Mouse (Mus musculus) fibroblast of lung, adult 2 months (primary cell): ENCODE results near the gene Nsun4.

Source experiments
- DNase-seq: peaks from one replicate; pipeline ENCODE4 v3.0.0-alpha.2; 2011; ENCODE audit warnings: low read depth

The Nsun4 gene

DNA sequence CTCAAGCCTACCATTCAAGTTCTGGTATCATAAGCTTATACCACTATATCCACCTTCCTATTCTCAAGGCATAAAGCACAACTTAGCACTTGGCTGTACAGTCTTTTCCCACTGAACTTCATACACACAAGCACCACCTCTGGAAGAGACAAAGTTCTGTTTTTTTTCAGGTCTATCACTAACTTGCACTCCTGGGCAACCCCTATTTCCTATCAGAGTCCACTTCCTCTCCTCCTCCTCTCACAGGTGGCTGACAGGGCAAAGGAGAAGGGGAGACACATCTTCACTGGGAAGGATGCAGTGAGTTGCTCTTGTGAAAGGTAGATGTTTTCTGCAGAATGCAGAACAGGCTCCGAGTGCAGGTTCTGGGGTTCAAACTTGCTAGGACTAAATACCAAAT, 6.0 kb downstream of the Nsun4 start:
- DNase-seq: no peak

DNA sequence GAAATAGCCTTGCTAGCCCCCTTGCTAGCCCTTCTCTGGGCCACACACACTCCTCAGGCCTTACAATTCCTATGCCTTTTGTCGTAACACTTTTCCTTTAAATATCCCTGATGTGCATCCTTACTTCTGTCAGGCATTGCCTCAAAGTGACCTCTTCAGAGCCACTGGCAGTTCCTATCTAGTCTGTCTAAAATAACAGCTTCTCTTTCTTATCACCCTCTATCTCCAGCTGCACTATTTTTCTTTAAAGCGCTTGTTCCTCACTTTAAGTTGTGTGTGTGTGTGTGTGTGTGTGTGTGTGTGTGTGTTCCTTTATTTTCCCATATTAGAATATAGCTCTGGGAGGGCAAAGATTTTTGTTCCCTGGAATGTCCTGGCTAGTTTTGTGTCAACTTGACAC, 7.1 kb downstream of the Nsun4 start:
- no peak for DNase-seq

DNA sequence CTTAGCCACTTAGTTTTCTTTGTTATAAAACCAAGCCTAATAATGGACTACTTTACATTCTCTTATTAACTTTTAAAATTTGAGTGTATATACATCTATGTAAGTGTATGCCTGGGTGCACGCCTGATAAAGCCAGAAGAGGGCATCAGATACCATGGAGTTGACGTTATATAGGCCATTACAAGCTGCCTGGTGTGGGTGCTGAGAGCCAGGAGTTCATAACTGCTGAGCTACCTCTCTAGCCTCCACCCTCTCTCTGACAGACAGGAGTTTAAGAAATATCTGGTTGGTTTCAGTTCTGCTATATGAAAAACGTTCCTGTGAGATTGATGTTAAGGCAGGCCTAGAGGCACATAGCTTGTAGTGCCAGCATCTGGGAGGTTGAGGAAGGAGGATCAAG, 11.5 kb downstream of the Nsun4 start:
- DNase-seq: no peak

DNA sequence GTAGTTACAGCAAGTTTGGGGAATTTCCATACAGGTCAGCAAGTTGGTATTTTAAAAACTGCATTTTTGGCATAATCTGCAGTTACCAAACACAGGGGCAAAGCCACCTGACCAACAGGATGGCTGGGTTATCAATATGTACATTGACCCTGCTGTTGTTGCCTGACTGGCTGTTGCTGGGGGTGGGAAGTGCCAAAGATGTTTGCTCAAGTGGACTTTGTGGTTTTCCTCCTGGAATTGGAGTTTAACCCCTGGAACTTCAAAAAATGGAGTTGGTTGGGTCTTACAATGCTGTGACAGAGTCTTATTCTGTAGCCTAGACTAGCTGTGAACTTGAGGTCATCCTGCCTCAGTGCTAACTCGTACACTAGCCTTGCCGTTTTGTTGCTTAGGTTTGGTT, 13.2 kb downstream of the Nsun4 start:
- no peak for DNase-seq

DNA sequence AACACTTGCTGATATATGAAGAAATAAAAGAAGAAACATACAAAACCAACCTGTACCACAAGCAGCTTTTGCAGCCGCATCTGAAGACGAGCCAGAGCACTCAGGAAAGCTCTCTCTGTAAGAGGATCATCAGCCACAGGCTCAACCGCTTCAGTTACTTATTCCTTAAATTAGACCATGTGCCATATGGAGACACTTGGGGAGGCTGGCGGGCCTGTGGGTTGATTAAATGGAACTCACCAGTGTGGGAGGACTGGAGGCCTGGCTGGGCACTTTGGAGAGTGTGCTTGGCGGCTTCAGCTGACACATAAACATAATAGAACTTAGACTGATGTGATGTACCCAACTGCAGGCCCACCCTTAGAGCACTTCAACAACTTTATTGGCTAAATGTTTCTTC, 20.3 kb downstream of the Nsun4 start:
- DNase-seq: no peak

DNA sequence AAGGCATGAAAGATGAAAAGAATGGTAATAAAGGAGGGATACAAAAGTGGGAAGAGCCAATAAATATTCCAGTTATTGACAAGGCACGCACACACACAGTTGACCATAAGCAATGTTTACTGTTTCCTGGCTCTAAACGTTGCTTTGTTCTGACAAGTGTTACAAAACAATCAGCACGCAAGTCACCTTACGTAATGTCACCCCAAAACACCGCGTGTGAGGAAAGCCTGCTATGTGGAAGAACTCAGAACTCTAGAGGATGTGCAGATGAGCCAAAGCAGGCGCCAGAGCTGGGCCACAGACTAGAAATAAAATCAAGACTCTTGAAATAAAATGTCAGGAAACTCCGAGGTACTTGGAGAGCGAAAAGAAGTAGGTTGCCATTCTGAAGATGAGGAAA, 20.8 kb downstream of the Nsun4 start:
- no peak for DNase-seq

DNA sequence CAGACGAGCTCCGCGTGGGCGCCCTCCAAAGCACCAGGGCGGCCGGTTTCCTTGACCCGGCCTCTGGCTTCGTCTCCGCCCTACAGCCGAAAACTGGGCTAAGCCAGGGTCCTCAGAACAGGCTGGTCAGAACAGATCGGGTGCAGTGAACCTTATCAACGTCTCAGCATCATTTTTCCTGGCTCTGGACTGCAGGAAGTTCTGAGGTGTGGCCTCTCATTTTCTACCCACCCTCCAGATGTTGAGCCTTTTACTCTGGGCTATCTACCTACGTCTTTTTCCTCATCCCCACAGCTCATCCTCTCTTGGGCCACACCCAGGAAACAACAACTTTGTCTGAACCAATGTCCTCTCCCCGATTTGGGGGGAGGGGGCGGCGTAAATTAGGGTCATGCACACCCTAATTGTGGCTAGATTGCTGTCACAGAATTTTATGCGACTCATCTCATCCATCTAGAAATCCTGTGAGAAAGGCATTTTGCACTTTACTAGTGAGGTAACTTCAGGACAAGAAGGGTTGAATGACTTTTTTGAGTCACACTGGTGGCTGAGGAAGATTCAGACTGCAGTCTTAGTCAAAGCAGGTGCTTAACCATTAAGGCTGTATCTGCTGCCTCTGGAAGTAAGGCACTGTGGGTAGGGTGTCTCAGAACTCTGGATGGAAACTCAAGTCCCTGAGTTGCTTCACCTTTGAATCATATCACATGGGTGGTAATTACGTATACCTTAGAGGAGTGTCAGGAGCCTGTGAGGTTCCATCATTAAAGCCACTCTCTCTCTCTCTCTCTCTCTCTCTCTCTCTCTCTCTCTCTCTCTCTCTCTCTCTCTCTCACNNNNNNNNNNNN, 35.6 kb downstream of the Nsun4 start, which contains the start of gene Faah:
Gene Faah, minus strand, starts transcription at position 25 of the 845 bp plus-strand sequence.
- no peak for DNase-seq

DNA sequence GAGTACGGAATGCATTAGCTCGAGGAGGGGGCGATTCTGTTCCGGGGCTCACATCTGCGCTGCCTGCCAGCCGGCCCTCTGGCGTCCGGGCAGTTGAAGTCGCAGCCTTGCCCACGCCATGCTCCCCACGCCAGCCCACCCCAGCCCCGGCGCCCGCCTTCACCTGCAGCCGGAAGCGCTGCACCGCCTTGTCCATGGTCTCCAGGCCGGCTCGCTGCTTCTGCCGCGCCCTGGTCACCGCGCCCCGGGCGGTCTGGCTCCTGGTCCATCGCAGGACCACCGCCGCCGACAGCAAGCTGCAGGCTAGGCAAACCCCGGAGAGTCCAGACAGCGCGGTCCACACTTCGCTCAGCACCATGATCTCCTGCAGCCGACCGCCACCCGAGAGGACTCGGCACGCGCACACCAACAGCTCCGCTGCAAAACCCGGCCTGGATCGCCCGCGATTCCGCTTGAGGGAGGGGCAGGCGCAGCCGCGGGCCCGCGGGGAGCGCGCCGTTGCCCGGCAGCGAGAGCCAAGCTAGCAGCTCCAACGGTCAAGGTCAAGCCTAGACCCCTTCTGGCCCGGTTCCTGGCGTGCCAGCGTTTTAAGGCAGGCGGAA, 36.3 kb downstream of the Nsun4 start:
- DNase-seq: no peak

DNA sequence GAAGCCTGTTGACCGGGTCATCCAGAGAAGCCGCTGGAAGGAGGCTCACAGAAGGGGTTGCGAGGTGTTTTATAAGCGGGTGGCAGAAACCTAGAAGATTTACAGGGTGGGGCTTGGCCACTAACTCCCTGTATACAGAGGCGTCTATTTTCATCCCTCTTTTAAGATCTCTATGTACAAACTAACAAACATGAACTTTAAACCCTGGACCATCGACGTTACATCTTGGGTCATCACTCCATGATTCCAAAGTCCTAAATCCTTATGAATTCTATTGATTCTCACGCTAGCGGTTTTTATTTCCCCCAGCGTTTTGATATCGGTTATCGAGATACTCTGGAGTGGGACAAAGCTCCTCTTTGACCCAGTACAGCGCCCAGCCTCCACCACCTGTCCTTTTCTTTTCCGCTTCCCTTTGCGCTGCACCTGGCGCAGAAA, 36.8 kb downstream of the Nsun4 start:
- no peak for DNase-seq

DNA sequence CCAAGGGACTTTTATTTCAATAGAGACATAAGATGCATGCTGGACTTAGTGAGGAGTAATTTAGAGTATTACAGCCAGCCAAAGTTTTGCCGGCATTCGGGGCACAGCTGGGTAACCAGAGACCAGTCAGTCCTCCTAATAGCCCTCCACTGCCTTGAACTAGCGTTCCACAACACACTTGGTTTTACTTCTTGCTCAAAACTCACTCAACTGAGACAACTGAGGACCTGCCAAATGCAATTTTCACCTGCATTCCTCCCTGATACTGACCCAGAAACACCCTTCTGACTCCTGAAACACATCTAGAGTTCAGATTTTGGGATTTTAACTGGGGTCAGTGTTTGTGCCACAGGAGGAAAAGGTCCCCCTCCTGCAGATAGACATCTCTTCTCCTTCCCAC, 37.3 kb downstream of the Nsun4 start:
- no peak for DNase-seq

DNA sequence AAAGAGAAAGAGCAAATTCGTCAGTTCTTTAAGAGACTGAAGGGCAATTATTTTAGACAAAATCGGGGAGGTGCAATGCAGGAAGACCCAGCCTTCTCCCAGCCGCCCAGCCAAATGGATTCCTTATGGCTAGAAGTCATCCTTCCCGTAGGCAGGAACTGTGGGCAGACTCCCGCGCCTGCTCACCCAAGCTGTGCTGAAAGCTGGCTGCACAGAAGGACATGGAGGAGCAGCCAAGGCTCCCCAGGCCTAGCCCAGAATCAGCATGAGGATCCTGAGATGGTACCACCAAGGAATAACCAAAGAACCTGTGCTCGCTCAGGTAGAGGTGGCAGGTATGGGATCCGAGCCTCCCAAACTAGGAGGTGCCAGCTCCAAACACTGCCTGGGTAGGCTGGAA, 37.7 kb downstream of the Nsun4 start:
- DNase-seq: no peak

DNA sequence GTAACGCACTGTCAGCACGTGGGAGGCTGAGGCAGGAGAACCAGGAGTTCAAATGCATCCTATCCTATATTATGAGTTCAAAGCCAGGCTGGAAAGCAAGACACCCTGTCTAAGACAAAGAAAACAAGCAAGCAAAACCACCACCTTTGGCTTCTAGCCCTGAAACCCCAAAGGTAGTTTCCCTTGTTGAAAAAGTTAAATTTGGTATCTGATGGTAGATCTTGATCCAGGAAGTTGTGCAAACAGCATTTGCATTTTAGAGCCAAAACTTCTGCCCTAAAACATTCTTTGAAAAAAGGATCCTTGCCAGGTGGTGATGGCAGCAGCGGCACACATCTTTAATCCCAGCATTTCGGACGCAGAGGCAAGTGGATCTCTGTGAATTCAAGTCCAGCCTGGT, 38.2 kb downstream of the Nsun4 start:
- no peak for DNase-seq

DNA sequence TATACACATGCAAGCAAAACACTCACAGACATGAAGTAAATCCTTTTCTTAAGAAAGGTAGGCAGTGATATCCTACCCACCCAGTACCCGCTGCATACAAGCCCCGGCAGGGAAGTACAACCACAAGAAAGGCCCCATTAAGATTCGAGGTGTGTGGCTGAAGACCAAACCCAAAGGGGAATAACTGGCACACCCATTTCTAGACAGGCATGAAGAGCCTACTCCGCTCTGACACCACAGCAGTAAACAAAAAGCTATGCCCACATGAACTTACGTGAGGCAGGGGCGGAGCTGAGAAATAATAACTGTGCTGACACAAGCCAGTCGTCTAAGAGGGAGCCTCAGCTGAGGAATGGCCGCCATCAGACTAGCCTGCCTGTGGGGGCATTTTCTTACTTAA, 43.5 kb downstream of the Nsun4 start:
- no peak for DNase-seq

DNA sequence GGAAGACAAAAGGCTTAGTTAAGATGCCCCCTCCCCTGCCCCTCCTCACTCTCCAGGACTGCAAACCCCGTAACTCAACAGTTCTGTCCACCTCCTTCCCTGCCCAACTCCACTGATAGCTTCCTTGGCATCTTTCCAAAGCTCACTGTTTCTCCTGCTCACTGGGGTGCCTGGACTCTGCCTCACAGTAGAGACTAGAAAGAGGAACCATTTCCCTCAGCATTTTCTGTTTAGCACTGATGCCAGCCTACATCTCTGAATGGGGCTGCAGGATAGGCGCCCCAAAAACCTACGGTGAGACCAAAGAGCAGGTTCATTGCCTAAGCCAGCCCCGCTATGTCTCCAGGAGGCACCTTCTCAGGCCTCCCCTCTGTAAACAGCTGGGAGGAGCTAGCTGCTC, 52.5 kb downstream of the Nsun4 start:
- no peak for DNase-seq

DNA sequence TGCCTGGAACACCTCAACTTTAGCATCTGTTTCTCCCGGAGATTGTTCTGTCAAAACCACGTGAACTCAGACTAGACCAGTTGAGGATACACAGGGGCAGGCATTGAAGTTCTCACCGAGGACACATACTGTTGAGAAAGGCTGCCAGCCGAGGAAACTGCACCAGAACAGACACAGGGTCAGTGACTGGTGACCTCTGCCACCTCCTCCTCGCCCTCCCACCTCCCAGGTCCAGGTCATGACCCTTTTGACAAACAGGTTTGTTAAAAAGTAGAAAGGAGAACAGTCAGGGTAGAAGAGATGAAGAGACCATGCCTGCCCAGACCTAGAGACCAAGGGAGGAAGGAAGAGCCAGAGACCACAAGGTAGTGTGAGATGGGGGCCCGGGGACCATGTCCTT, 53.0 kb downstream of the Nsun4 start:
- DNase-seq: no peak

DNA sequence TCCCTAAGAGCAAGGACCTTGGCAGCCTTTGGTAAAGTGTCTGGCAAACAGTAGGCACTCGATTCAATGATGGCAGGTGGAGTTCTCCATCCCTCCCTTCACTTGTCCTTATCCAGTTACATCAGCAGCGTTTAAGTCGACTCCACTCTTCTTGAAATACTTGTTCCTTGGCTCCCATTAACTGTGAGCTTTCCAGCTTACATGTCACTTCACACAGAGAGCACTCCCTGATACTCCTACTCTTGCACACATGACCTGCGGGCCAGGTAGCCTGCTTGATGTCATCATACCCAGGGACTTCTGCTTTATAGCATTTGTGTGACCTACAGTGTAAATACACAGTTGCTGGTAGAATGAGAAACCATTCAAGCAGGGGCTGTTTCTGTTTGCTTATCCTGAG, 56.9 kb downstream of the Nsun4 start:
- DNase-seq: no peak

DNA sequence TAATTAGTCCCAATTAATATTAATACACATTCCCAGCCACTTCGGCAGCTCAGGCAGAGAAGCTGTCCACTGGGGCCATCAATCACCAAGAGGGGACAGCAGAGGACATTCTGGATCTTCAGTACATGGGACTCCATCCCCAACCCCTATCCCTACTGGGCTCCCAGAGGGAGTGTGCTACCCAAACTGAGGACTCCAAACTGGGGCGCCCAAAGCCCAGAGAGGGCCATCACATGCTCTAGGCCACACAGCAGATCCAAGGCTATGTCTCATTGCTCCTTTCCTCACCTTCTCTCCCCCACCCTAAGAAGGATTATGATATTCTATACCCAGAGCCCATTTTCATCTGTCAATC, 58.3 kb downstream of the Nsun4 start:
- no peak for DNase-seq

DNA sequence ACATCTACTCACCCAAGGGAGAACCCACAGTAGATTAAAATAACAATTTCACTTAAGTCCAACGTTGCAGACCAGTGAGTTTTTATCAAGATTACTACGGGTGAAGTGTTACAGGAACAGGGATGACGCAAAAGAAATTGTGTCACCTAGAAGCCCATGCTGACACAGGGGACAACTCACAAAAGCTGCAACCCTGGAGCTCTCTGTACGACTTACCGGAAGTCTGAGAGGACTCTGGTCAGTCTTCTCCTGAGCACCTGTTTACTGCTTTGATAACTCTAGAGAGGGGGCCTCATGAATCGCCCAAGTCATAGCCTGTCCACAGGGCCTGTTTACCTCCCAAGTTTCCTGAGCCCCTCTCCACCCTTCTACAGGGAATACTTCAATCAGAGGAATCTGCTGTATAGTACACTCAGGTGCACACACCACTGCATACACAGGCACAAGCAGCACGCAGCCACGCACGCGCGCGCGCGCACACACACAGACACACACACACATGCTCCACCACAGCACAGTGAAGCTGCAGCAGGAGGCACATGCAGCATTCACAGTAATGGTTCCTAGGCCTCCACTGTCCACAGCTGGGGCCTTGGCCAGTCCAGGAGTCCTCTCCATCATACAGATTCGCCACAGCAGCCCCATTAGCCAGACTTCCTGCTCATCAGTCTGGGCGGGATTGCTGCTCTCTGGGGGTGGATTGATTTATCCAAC, 58.9 kb downstream of the Nsun4 start:
- DNase-seq: no peak

DNA sequence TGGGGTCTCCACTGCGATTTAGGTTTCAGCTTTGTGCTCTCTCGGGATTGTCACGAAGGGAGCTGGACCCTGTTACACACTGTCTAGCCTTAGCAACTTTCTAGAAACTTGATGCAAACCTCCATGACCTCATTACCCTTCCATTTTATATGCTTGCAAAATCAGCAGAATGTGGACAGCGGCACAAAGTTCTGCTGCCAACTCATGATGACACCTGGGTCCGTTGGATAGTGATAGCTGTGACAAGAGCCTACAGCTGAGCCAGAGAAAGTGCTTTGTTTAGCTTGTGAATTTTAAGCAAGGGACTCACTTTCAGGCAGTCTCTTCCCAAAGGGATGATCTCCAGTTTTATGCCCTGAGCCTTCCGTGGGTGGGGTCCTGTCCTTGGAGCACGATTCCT, 64.3 kb downstream of the Nsun4 start:
- DNase-seq: no peak

DNA sequence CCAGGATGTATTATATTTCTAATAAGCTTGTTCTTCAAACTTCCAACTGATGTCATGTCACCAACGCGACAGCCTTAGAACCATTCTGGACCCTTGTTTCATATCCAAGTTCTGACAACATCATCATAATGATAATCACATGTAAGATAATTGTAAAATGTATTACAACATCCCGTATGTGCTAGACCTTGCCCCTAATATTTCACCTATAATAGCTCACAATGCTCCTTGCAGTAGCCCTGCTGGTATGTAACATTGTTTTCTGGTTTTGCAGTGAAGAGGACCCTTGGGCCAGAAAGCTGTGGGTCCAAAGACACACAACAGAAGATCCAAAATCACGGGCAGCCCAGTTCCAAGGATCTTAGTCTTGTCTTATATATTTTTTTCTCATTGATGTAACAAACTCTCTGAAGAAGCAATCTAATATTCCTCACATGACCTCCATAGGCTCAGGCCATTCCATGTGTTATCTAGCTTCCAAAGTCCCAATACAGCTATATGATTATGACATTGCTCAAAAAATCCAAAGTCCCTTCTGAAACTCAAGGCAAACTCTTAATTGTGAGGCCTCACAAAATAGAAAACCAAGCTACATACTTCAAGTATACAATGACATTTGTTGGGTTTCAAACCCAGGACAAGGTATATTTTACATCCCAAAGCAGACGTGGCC, 65.7 kb downstream of the Nsun4 start:
- DNase-seq: no peak

DNA sequence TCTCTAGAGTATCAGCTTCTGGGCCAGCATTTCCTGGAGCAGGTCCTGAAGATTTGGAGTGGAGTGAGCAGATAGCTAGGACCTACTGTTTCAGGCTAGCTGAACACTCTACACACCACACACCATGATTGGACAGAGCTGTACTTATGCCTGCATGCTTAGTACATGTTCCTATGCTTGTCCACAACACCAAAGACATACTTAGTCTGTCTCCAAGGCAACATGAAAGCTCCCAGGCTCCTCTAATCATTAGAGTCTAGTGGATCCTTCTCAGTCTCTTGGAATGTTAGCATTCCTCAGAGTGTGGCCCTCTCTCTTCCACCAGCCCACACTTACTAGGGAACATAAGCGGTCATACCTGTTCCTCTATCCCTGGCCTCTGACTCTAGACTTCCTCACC, 66.2 kb downstream of the Nsun4 start:
- DNase-seq: no peak

DNA sequence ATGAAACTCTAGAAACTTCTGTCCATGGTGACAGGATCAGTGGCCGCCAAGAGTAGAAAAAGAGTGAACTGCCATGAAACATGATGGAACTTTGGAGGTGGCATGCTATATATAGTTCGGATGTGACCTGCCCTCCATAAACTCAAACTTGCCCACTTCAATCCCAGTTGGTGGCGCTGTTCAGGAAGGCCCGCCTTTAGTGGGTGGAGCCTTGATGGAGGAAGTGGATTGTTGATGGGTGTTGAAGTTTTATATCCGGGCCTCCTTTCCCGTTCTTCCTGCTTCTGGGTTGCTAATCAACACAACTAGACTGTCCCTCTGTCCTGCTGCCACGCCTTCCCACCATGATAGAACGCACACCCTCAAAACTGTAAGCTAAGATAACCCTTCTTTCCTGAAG, 68.7 kb downstream of the Nsun4 start:
- no peak for DNase-seq

DNA sequence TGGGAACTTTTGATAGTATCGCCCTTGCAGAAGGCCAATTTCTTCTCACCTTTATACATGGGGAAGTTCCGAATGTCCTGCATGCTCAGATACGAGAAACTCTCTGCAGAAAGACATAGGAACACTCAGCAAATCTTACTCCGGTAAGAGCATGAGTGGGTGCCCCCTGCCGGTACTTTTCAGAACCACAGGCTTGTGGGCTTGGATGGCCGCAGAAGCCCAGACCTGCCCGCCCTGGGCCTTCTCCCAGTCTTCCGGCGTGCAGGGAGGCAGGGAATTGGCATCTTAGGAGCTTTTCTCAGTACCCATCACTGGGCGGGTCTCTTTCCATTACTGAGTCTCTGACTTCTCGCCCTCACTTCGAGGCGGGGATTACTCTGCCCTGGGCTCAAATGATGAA, 69.6 kb downstream of the Nsun4 start:
- peak; percentile 63 for DNase-seq
